Mouse (Mus musculus): ENCODE data around the gene Plce1. TPM values are rescaled to one million over a fixed set of nuclear protein-coding genes. Genes with fewer than 3 reads are reported as not detected.

Plce1 gene
- total and polyA plus RNA-seq, 3 experiments, result not detected

GRCm38 (mm10) chr19:38706449-38706848 is 225.5 kb downstream of the Plce1 start:
- Histone ChIP-seq H3K9me3 (replicated peaks; ENCODE audit: insufficient read depth, low read length) (no peaks in the 10 kb centered on the region), H3K27me3 (ENCODE audit: control insufficient read depth in 1 of 2, insufficient read depth in 2 of 2, low read length in 2 of 2) (peaks cover 0 to 1% of the 10 kb centered on the region in 2 experiments; a peak in 2 of 4 replicates), H3K4me3 (ENCODE audit: control insufficient read depth in 1 of 2, insufficient read depth in 1 of 2, low read depth in 2 of 2, low read length in 2 of 2) (no peak overlapping the region), H3K9ac (ENCODE audit: control insufficient read depth, low read depth, low read length, poor library complexity, severe bottlenecking) (no peak overlapping the region), H3K27ac (ENCODE audit: control insufficient read depth, low read depth, low read length) (no peak overlapping the region), H3K4me1 (ENCODE audit: control insufficient read depth in 1 of 2, insufficient read depth in 2 of 2, low read length in 2 of 2) (no peaks in the 10 kb centered on the region), H3K79me2 (ENCODE audit: control insufficient read depth, insufficient read depth, low read length, poor library complexity) (no peaks in the 10 kb centered on the region), H3K36me3 (ENCODE audit: control insufficient read depth in 1 of 2, insufficient read depth in 2 of 2, low read length in 2 of 2) (no peaks in the 10 kb centered on the region)
- no peak for TF ChIP-seq MYC (IDR thresholded peaks at IDR 0.05; ENCODE audit: low read depth, low read length)
- TF ChIP-seq CHD1 (IDR thresholded peaks at IDR 0.05; ENCODE audit: low read depth, low read length), result no peak
- no peak for TF ChIP-seq JUND (IDR thresholded peaks at IDR 0.05; ENCODE audit: low read depth, low read length)
- no peak for TF ChIP-seq UBTF (IDR thresholded peaks at IDR 0.05; ENCODE audit: borderline replicate concordance, insufficient read depth, low read depth, low read length)
- no peak for TF ChIP-seq MEF2A (IDR thresholded peaks at IDR 0.05; ENCODE audit: extremely low read depth, insufficient replicate concordance, low read depth, low read length, poor library complexity, severe bottlenecking)
- no peak for TF ChIP-seq MYB (IDR thresholded peaks at IDR 0.05; ENCODE audit: low read depth, low read length)
- no peak for TF ChIP-seq EP300 (IDR thresholded peaks at IDR 0.05; ENCODE audit: low read depth in 1 of 2, low read length in 2 of 2)
- no peak for TF ChIP-seq POLR2AphosphoS5 (IDR thresholded peaks at IDR 0.05; ENCODE audit: borderline replicate concordance, low read depth, low read length)
- TF ChIP-seq MAFK (IDR thresholded peaks at IDR 0.05; ENCODE audit: borderline replicate concordance, low read depth, low read length), result no peak
- TF ChIP-seq ZNF384 (IDR thresholded peaks at IDR 0.05; ENCODE audit: low read depth, low read length), result no peak
- TF ChIP-seq POLR2A (IDR thresholded peaks at IDR 0.05; ENCODE audit: control insufficient read depth in 1 of 2, insufficient read depth in 1 of 2, low read depth in 1 of 2, low read length in 2 of 2, poor library complexity in 1 of 2), result no peak
- no peak for TF ChIP-seq USF2 (IDR thresholded peaks at IDR 0.05; ENCODE audit: borderline replicate concordance in 1 of 2, insufficient read depth in 1 of 2, low read depth in 1 of 2, low read length in 2 of 2)
- no peak for TF ChIP-seq CHD2 (IDR thresholded peaks at IDR 0.05; ENCODE audit: low read length)
- DNase-seq (ENCODE audit: low read depth, low spot score), result no peak

- TF ChIP-seq CTCF (IDR thresholded peaks at IDR 0.05 in 2 of 3, conservative IDR thresholded peaks at IDR 0.05 in 1 of 3; ENCODE audit: control insufficient read depth in 1 of 3, insufficient read depth in 1 of 3, low read depth in 2 of 3, low read length in 3 of 3, poor library complexity in 1 of 3, severe bottlenecking in 1 of 3) (peak in 2 of 3 experiments; percentile 25 to 35; a peak in 5 of 6 replicates), MXI1 (IDR thresholded peaks at IDR 0.05; ENCODE audit: low read depth, low read length) (no peak)
- no peak overlapping the region for H3K27ac ChIP-seq (ENCODE audit: control insufficient read depth, low read depth, low read length)
Observed at GRCm38 (mm10) chr19:38709376-38709775, 228.5 kb downstream of the Plce1 start.

More at GRCm38 (mm10) chr19:38709376-38709775, 228.5 kb downstream of the Plce1 start:
- H3K79me2 ChIP-seq (ENCODE audit: control insufficient read depth, insufficient read depth, low read length, poor library complexity), result no peaks in the 10 kb centered on the region
- H3K4me3 ChIP-seq (ENCODE audit: control insufficient read depth in 1 of 2, insufficient read depth in 1 of 2, low read depth in 2 of 2, low read length in 2 of 2), result no peak overlapping the region
- H3K27me3 ChIP-seq (ENCODE audit: control insufficient read depth in 1 of 2, insufficient read depth in 2 of 2, low read length in 2 of 2), result peaks cover 0 to 1% of the 10 kb centered on the region in 2 experiments; a peak in 1 of 4 replicates
- no peaks in the 10 kb centered on the region for H3K9me3 ChIP-seq (replicated peaks; ENCODE audit: insufficient read depth, low read length)
- no peak overlapping the region for H3K9ac ChIP-seq (ENCODE audit: control insufficient read depth, low read depth, low read length, poor library complexity, severe bottlenecking)
- H3K4me1 ChIP-seq (ENCODE audit: control insufficient read depth in 1 of 2, insufficient read depth in 2 of 2, low read length in 2 of 2), result no peaks in the 10 kb centered on the region
- DNase-seq (ENCODE audit: low read depth, low spot score), result no peak
- no peaks in the 10 kb centered on the region for H3K36me3 ChIP-seq (ENCODE audit: control insufficient read depth in 1 of 2, insufficient read depth in 2 of 2, low read length in 2 of 2)
